Mouse (Mus musculus) erythroid progenitor cell, adult 5-6 weeks (primary cell): ENCODE results near the gene Lsg1. TPM values are rescaled to one million over a fixed set of nuclear protein-coding genes. Genes with fewer than 3 reads are reported as not detected.
A peak's percentile ranks its signal among the peaks of the same experiment; 100 is the strongest.

Experiments
- ATAC-seq: replicated peaks from 2 replicates; pipeline ENCODE4 v1.8.0; 2016; ENCODE audit warnings: moderate number of reproducible peaks, mild to moderate bottlenecking, moderate TSS enrichment, inconsistent platforms; ENCODE audit not compliant: poor library complexity, low FRiP score, severe bottlenecking
- total RNA-seq, 2 experiments: library from RNA; stranded (forward) in 1 of 2; stranded (reverse) in 1 of 2; fragments of 150-400 nt in 1 of 2; fragments of 186-747, 209-891 nt in 1 of 2; gene quantifications; 2 replicates each; pipeline versions ENCODE4 v1.2.3 to v1.2.4; 2015 to 2017; ENCODE audit warnings: low replicate concordance in 2 of 2

Lsg1 gene
- total RNA-seq, 2 experiments from 2014 or later, result 15.9 to 39.0 TPM

DNA sequence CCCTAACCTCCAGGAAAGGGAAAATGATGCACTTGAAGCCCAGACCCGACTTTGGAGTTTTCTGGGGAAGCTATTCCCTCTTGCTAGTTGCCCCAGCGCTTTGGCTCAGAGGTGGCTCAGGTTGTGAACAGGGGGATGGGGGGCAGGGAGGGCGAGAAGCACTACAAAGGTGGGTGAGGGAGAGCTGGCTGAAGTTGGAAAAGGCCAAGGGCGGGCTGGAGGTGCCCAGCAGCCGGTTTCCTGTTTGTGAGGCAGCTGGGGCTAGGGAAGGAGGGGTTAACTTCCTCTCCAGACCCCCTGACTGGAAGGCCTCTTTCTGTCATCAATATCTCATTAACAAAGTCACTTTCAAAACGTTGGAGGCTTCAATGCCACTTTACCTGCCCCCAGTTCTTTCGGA, 14.6 kb upstream of the Lsg1 start:
- ATAC-seq, result no peak

DNA sequence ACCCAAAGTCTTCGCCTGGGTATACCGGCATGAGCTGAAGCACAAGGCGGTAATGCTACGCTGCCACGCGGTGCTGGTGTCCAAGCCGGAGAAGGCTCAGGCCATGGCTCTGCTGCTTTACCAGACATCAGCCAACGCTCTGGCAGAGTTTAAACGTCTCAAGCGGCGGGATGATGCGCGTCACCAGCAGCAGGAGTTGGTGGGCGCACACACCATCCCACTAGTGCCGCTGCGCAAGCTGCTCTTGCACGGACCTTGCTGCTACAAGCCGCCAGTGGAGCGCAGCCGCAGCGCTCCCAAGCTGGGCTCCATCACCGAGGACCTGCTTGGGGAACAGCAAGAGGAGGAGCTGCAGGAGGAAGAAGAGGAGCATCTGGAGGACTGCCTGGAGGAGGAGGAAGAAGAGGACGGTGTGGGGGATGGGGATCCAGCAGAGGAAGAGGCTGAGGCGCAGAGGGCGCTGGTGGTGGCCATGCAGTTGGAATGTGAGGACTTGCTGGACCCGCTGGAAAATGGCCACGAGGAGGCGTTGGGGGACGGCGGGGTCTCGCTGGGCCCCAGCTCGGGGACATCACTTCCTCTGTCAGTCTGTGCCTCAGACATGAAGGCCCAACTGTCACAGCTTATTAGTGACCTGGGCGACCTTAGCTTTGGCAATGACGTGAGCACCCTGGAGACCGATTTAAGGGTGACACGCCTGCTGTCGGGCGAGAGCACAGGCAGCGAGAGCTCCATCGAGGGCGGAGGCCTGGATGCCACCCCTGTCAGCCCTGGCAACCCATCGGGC, 13.8 kb upstream of the Lsg1 start:
- no peak for ATAC-seq

DNA sequence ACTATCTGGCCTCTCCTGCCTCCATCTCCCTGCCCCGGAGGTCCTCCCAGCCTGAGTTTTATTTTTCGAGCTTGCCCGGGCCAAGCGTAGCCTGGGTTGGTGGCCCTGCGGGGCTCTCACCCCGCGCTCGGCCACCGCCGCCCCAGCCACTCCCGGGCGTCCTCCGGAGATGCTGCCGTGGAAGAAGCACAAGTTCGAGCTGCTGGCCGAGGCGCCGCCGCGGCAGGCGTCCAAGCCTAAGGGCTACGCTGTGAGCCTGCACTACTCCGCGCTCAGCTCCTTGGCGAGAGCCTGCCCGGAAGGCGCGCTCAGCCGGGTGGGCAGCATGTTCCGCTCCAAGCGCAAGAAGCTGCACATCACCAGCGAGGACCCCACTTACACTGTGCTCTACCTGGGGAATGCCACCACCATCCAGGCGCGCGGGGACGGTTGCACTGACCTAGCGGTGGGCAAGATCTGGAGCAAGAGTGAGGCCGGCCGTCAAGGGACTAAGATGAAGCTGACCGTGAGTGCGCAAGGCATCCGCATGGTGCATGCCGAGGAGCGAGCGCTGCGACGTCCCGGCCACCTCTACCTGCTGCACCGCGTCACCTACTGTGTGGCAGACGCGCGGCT, 13.1 kb upstream of the Lsg1 start:
- ATAC-seq, result no peak

- no peak for ATAC-seq
Observed at GRCm38 (mm10) chr16:30599491-30600268, 12.3 kb upstream of the Lsg1 start, which contains the start of gene Fam43a. Gene Fam43a, plus strand, starts transcription at chr16:30599723.

DNA sequence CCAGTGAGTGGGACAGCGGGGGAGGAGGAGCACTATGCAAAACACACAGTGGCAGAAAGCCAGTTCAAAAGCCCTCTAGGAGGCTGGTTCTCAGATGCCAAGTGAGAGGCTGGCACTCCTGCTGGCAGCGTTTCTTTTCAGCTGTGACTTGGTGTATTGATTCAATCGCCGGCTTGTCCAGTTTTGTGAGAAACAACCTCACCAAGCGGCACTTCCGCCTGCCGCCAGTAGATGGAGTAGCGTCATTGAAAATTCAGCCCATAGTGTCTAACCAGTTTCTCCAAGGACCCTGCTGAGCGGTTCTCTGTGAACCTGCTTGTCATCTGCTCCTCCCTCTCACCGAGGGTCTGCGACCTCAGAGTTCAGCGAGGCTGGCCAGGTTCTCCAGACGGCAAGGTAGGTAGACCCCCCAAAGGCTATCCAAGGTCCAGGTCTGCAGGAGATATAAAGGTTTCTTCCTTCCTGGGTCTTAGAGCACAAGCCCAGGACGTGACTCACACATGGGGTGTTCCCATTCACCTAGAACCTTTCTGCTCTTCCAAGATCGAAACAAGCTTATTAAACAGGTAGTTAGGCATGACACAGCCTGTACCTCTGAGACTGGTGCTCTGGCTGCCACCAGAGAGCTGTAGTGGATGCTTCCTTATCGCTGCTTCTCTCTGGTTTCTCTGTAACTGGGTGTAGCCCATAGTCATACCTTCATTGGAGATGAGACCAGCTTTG, 9.7 kb upstream of the Lsg1 start:
- peak; percentile 64 for ATAC-seq

DNA sequence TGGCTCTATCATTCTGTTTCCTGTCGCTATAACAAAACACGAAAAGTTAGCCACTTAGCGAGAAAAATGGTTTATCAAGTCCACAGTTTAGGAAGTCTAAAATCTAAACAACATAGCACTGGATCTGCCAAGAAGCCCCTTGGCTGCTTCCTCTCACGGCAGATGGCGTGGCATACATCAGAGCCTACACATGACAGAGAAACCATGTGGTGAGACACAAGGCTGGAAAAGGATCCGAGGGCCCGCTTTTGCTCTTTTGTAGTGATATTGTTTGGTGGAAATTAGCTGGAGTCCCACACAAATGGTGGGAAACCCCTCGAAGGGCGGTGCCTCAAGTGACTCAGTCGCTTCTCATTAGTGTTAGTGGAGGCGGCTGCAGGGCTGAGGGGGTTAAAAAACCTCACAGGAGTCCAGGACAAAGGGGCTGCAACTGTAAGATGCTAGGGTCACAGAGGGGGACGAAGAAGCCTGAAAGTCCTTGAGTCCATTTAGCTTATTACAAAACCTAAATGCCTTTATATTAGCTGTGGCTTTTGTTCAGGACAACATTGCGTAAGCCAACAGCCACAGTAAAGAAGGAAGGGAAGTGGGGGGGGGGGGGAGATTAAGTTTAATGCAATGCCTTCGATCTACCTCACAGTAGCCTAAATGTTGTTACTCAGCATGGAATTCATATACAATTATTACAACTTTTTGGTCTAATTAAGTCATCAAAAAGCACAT, 8.6 kb upstream of the Lsg1 start:
- no peak for ATAC-seq

- ATAC-seq, result no peak
Observed at GRCm38 (mm10) chr16:30595356-30595755, 8.0 kb upstream of the Lsg1 start.

DNA sequence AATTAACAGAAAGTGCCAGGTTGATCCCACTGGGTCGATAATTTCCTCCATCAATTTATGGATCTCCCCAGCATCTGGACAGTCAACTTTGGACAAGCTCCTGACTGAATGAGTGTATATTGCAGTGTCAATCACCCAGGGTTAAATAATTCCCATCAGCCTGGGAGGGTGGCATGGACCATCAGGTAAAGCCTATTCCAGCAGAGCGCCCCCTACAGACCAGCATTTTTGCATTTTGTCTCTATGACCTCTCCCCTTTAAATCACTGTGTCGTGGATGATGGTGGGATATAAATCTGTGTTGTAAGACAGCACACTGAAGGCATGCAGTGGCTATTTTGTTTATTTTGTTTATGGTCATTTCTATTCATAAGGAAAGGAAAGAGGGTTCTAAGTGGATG, 4.6 kb upstream of the Lsg1 start:
- ATAC-seq, result no peak

GRCm38 (mm10) chr16:30590264-30591209, 3.1 kb upstream of the Lsg1 start:
- no peak for ATAC-seq

- no peak for ATAC-seq
Observed at GRCm38 (mm10) chr16:30586935-30587493, 378 bp downstream of the Lsg1 start.

DNA sequence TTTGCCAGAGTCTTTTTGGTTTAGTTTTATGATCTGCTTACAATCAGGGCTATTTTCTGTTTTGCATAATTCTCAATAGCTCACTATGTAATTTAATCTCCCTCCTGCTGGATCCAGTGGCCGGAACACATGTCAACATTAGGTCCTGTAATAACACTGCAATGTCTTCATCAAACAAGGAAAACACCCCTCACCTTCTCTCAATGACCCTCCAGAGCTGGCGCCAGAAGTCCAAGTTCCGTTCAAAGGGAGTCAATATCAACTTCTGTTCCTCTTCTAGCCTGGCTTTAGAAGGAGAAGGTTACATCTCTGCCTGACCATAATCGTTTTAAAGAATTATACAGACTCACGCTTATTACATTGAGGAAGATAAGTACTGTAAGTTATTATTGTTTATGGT, 6.6 kb downstream of the Lsg1 start:
- no peak for ATAC-seq

GRCm38 (mm10) chr16:30576392-30576791, 11.0 kb downstream of the Lsg1 start:
- no peak for ATAC-seq

- no peak for ATAC-seq
Observed at GRCm38 (mm10) chr16:30575815-30576214, 11.6 kb downstream of the Lsg1 start.

DNA sequence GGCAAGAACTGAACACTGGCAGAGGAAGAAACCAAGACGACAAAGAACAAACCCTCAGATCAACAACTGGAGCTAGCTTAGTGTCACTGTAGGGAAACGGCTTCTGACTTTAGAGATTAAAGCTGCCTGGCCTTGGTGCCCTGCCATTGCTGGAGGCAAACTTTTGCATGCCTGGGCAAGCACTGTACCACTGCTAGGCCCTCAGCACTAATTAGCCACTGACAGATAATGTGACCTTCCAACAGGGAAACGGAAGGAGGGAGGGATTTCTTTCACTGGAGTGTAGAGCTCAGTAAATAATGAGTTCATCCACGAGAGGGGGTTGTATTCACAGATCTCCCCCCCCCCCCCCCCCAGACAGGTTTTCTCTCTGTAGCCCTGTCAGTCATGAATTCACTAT, 15.2 kb downstream of the Lsg1 start:
- no peak for ATAC-seq

GRCm38 (mm10) chr16:30571378-30571777, 16.0 kb downstream of the Lsg1 start:
- ATAC-seq, result no peak

DNA sequence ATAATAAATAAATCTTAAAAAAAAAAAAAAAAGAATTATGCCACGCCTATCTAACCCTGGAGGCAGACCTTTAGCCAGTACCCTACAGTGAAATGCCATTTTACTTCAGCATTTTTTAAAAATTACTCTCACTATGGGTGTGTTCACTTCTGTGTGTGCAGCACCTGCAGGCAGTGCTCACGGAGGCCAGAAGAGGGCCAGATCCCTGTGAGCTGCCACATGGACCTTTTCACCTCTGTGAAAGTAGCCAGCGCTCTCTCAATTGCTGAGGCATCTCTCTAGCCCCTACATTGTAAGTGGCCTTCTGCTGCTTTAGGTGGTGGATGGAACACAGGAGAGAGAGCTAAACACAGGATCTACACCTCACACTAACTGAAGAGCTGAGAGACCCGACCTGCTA, 17.2 kb downstream of the Lsg1 start:
- no peak for ATAC-seq

DNA sequence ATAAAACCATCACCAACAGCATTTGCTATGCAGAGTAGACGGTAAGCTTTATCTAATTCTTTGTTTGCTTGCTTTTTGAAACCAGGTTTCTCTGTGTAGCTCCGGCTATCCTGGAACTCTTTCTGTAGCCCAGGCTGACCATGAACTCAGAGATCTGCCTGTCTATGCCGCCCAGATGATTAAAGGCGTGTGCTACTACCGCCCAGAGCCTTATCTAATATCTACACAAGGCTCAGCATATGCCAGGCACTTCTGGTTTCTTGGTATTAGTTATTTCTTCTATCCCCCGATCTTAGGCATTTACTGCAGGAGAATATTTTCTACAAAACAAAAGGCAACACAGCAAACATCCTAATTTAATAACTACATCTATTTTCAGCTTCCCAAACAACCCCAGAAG, 21.8 kb downstream of the Lsg1 start:
- peak; percentile 97 for ATAC-seq

DNA sequence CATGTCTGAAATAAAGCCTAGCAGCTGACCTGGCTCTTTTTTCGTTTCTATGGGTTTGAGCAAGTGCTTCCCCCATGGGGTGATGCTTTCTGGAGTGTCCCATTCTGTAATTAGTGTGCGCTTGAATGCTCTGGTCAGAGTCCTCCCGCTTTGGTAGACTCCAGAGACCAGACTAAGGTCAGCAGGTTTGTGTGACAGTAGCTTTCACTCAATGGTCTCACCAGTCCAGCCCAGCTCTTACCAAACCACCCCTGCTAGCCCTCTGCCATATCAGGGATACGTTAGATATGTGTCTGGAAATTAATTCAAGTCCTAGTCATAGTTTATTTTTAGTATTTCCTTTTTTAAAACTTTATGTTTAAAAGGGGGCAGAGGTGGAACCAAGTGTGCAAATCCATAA, 26.8 kb downstream of the Lsg1 start:
- ATAC-seq, result no peak
